ENCODE assay signal across 8 mouse cellular contexts in the genomic region with DNA sequence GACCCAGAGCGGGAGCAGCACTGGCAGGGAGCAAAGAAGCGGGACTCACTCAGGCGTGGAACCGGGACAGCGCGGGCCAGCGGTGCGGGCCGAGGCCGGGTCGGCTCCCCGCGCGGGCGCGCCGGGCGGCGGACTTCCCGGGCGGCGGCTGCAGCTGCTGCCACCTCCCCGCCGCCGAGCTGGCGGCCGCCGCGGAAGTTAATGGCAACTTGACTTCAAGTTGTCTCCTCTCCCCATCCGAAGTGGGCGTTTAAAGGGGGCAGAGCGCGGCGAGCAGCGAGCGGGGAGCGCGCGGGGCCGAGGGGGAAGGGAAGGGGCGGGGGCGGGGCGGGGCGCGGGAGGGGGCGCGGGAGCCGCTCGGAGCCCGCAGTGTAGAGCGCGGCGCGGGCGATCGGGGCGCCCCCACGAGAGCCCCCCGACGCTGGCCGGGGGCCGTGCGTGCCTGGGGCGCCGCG. TPM values are rescaled to one million over a fixed set of nuclear protein-coding genes. Genes with fewer than 3 reads are reported as not detected.
DNase-seq lines count a peak whose midpoint lies in the region; ATAC-seq and TF ChIP-seq lines count a peak whose summit lies in the region.

No protein-coding gene starts in this region.

- intact Hi-C loops in left cerebral cortex, postnatal 10 days (cut with DNase I) = loop anchor here (5.0 kb wide), 2 partner anchors 130 to 625 kb away; no protein-coding TSS in a partner anchor

- peaks cover 20% of the 10 kb centered on the region for H3K4me1 ChIP-seq in heart, embryonic 15.5 days (replicated peaks)
- peaks cover 6% of the 10 kb centered on the region; the same call in 1 of the 2 replicates for H3K4me1 ChIP-seq in limb, embryonic 11.5 days (ENCODE audit: control insufficient read depth, insufficient read depth, low read length)
- H3K4me1 ChIP-seq in midbrain, embryonic 11.5 days (ENCODE audit: control insufficient read depth, insufficient read depth, low read length) = peaks cover 10% of the 10 kb centered on the region

- no peaks in the 10 kb centered on the region for H3K9me3 ChIP-seq in heart, embryonic 15.5 days (replicated peaks)
- H3K9me3 ChIP-seq in limb, embryonic 11.5 days (ENCODE audit: control insufficient read depth, low read length) = no peaks in the 10 kb centered on the region
- no peaks in the 10 kb centered on the region for H3K9me3 ChIP-seq in midbrain, embryonic 11.5 days (ENCODE audit: control insufficient read depth, low read length)

- DNase-seq in layer of hippocampus, adult 2 months (ENCODE audit: low spot score in 2 of 2) = no peak
- DNase-seq in layer of hippocampus, postnatal 25 days (ENCODE audit: extremely low spot score in 1 of 2, low spot score in 1 of 2) = no peak
- DNase-seq in adrenal gland, postnatal 36 days = peak; percentile 41 to 58
- DNase-seq in limb, embryonic 11.5 days (ENCODE audit: low spot score) = no peak
- no peak for DNase-seq in midbrain, embryonic 11.5 days (ENCODE audit: low spot score, missing footprints)
- DNase-seq in spleen, postnatal 36 days (ENCODE audit: low spot score in 2 of 2) = peak; percentile 75 to 76
- no peak for DNase-seq in left cerebral cortex, postnatal 10 days (ENCODE audit: extremely low spot score in 1 of 2, low spot score in 2 of 2)

- H3K4me3 ChIP-seq in layer of hippocampus, adult 2 months = peak overlapping the region; percentile 71
- peak overlapping the region; percentile 71 for H3K4me3 ChIP-seq in heart, embryonic 15.5 days
- H3K4me3 ChIP-seq in limb, embryonic 11.5 days (ENCODE audit: low read depth, low read length) = peak overlapping the region; percentile 50
- peak overlapping the region; percentile 74 for H3K4me3 ChIP-seq in midbrain, embryonic 11.5 days (ENCODE audit: low read depth, low read length)

- H3K27ac ChIP-seq in layer of hippocampus, adult 2 months = no peak overlapping the region
- no peak overlapping the region for H3K27ac ChIP-seq in heart, embryonic 15.5 days
- no peak overlapping the region for H3K27ac ChIP-seq in limb, embryonic 11.5 days (replicated peaks; ENCODE audit: low read depth, low read length)
- no peak overlapping the region for H3K27ac ChIP-seq in midbrain, embryonic 11.5 days (ENCODE audit: low read depth, low read length)

- H3K4me2 ChIP-seq in heart, embryonic 15.5 days = peak overlapping the region; percentile 99
- peak overlapping the region; percentile 98 for H3K4me2 ChIP-seq in limb, embryonic 11.5 days (ENCODE audit: low read depth, severe bottlenecking)
- peak overlapping the region; percentile 98 for H3K4me2 ChIP-seq in midbrain, embryonic 11.5 days

- peaks cover 66% of the 10 kb centered on the region for H3K27me3 ChIP-seq in heart, embryonic 15.5 days
- H3K27me3 ChIP-seq in limb, embryonic 11.5 days (ENCODE audit: control insufficient read depth, insufficient read depth, low read length) = peaks cover 34% of the 10 kb centered on the region
- H3K27me3 ChIP-seq in midbrain, embryonic 11.5 days (ENCODE audit: control insufficient read depth, insufficient read depth, low read length) = peaks cover 22% of the 10 kb centered on the region

- peak; percentile 65; the same call in 1 of the 2 replicates for ATAC-seq in heart, embryonic 15.5 days (replicated peaks; ENCODE audit: insufficient number of reproducible peaks, insufficient read depth, low FRiP score, low read depth)
- peak; percentile 61; the same call in 1 of the 2 replicates for ATAC-seq in limb, embryonic 11.5 days (ENCODE audit: insufficient number of reproducible peaks, low FRiP score, low TSS enrichment, low read depth)
- peak; percentile 86 for ATAC-seq in midbrain, embryonic 11.5 days (ENCODE audit: low FRiP score)

- H3K36me3 ChIP-seq in heart, embryonic 15.5 days = no peaks in the 10 kb centered on the region
- no peaks in the 10 kb centered on the region for H3K36me3 ChIP-seq in limb, embryonic 11.5 days (ENCODE audit: control insufficient read depth, insufficient read depth, low read length)
- no peaks in the 10 kb centered on the region for H3K36me3 ChIP-seq in midbrain, embryonic 11.5 days (ENCODE audit: control insufficient read depth, insufficient read depth, low read length)

- H3K9ac ChIP-seq in heart, embryonic 15.5 days = peak overlapping the region; percentile 63
- peak overlapping the region; percentile 65 for H3K9ac ChIP-seq in limb, embryonic 11.5 days (ENCODE audit: low read length)
- H3K9ac ChIP-seq in midbrain, embryonic 11.5 days (ENCODE audit: low read length) = peak overlapping the region; percentile 73

- WGBS in heart, embryonic 15.5 days = under 1% methylated on average over 44 of the region's 66 CpGs
- under 1% methylated on average over 24 of the region's 66 CpGs for WGBS in limb, embryonic 11.5 days
- 0% methylated on average over 33 of the region's 66 CpGs for WGBS in midbrain, embryonic 11.5 days

- no peak for TF ChIP-seq CTCF in layer of hippocampus, adult 2 months (conservative IDR thresholded peaks at IDR 0.05)

RNA-seq across cellular contexts. Expression of a gene that starts 0.6 kb away (rescaled TPM):
- 10 to 100 TPM; 69.2 to 73.0 TPM for total RNA-seq in layer of hippocampus, adult 2 months (2021)
- total RNA-seq in layer of hippocampus, postnatal 25 days (2021) = 10 to 100 TPM; 69.4 to 78.0 TPM
- total RNA-seq in adrenal gland, postnatal 36 days (2021) = 10 to 100 TPM; 16.1 to 21.4 TPM
- 8.0 and 12.9 TPM in 2 replicates for polyA plus RNA-seq in heart, embryonic 15.5 days (2015; fragmentation: Nextera tagmentation; extraction: Ambion mirVana)
- 12.3 and 15.6 TPM in 2 replicates for polyA plus RNA-seq in limb, embryonic 11.5 days (2014; fragmentation: Nextera tagmentation; extraction: Ambion mirVana)
- polyA plus RNA-seq in midbrain, embryonic 11.5 days (2014; fragmentation: Nextera tagmentation; extraction: Ambion mirVana) = 30.0 and 31.9 TPM in 2 replicates
- total RNA-seq in left cerebral cortex, postnatal 10 days (2021) = 100 to 1,000 TPM; 144 to 153 TPM

Comparison
In these comparisons a context has a peak if more than half of its experiments do, and no peak if none do; other contexts are left out.
1. DNase-seq: peak in adrenal gland, postnatal 36 days (2 of 2) and spleen, postnatal 36 days (2 of 2); none in layer of hippocampus, adult 2 months (0 of 2), layer of hippocampus, postnatal 25 days (0 of 2), limb, embryonic 11.5 days (single experiment), midbrain, embryonic 11.5 days (single experiment) and left cerebral cortex, postnatal 10 days (0 of 2).
2. Peak in every context shown above with its lines, with median percentiles within 50 percentile points of each other: H3K4me3 ChIP-seq, ATAC-seq, H3K4me2 ChIP-seq and H3K9ac ChIP-seq.